Mouse (Mus musculus): ENCODE measurements at regions not wholly inside any gene's neighbourhood (a gene's known extent, or its start where the extent isn't known, plus 50 kb on each side); places are given as distances from the start of the nearest gene placed in this dataset.

DNA sequence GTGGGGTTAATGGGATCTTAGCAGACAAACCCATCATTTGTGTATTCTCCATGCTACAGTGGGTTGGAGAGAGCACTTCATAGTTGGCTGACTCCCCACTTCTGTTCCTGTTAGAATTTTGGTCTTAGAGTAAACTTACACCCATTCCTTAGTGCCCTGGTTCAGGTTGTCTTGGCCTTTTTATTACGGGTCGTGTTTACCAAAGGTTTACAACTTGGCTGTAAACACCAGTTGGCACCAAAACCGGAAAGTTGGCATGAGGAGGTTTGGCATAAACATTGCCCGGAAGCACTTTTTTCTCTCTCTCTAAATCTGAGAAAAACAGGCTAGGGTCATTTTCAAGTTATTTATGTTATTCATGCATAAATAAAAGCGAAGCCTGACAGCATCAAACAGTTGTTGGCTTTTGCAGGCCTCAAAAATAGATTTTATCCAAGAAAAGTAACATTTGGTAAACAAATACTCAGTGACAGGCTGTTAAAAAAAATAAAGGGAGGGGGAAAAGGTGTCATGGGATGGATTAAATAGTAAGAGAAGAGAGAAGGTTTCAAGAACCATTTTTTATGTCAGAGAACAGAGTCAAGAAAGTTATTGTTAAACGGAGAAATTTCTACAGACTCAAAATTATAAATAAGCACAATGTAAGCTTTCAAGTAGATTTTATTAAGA lies 148.0 kb upstream of the Klf6 start:
- no peaks in the 10 kb centered on the region; the same call in 1 of the 2 replicates for H3K4me1 ChIP-seq (ENCODE audit: control insufficient read depth, insufficient read depth, insufficient read length, low read length)
- H3K27ac ChIP-seq (replicated peaks; ENCODE audit: low read depth, low read length) = no peak overlapping the region
- H3K4me3 ChIP-seq (ENCODE audit: insufficient read depth, low read depth, low read length) = no peak overlapping the region

GRCm38 (mm10) chr13:5714191-5714591 lies 147.1 kb upstream of the Klf6 start:
- no peaks in the 10 kb centered on the region; the same call in 1 of the 2 replicates for H3K4me1 ChIP-seq (ENCODE audit: control insufficient read depth, insufficient read depth, insufficient read length, low read length)
- H3K27ac ChIP-seq (replicated peaks; ENCODE audit: low read depth, low read length) = peak overlapping the region; percentile 52
- peak overlapping the region; percentile 46 for H3K4me3 ChIP-seq (ENCODE audit: insufficient read depth, low read depth, low read length)

DNA sequence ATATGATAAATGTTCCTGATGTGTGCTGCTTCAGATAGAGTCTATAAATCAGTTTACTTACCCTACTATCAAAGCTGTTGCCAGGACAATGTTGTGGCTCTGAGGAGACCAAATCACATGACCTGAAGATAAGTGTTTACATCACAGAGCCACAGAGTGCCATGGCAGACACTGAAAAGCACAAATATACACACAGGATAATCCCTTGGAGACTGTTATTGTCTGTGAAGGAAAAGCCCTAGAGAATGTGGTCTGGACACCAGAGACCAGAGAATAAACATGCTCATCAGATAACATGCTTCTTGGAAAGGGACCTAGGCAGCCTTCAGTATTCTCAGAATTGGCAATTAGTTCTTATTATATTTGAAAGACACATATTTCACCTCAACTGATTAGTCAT lies 146.5 kb upstream of the Klf6 start:
- Histone ChIP-seq H3K27ac (replicated peaks; ENCODE audit: low read depth, low read length) (peak overlapping the region; percentile 52), H3K4me3 (ENCODE audit: insufficient read depth, low read depth, low read length) (no peak overlapping the region; the same call in 1 of the 2 replicates), H3K4me1 (ENCODE audit: control insufficient read depth, insufficient read depth, insufficient read length, low read length) (no peaks in the 10 kb centered on the region; the same call in 1 of the 2 replicates)

DNA sequence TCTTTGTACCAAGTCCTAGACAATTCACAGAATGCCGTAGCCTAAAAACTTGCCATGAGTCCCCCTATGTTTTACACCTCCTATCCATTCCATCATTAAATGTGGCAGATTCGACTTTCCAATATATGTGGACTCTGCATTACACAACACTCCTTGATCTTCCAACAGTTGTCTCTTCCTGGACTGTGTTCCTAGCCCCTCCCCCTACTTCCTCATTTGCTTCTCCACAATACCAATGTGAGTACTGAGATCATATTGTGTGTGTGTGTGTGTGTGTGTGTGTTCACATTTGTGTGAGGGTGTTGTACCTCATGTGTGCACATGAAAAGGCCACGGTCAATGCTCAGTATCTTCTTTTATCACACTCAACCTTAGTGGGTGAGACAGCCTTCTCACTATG lies 144.5 kb upstream of the Klf6 start:
- no peak overlapping the region for H3K27ac ChIP-seq (replicated peaks; ENCODE audit: low read depth, low read length)
- H3K4me1 ChIP-seq (ENCODE audit: control insufficient read depth, insufficient read depth, insufficient read length, low read length) = no peaks in the 10 kb centered on the region; the same call in 1 of the 2 replicates
- H3K4me3 ChIP-seq (ENCODE audit: insufficient read depth, low read depth, low read length) = no peak overlapping the region

- no peak overlapping the region for H3K4me3 ChIP-seq (ENCODE audit: insufficient read depth, low read depth, low read length)
- no peak overlapping the region for H3K27ac ChIP-seq (replicated peaks; ENCODE audit: low read depth, low read length)
- H3K4me1 ChIP-seq (ENCODE audit: control insufficient read depth, insufficient read depth, insufficient read length, low read length) = no peaks in the 10 kb centered on the region
Observed at GRCm38 (mm10) chr13:5723319-5723718, 138.0 kb upstream of the Klf6 start.

GRCm38 (mm10) chr13:5724364-5724763 lies 136.9 kb upstream of the Klf6 start:
- Histone ChIP-seq H3K27ac (replicated peaks; ENCODE audit: low read depth, low read length) (no peak overlapping the region), H3K4me1 (ENCODE audit: control insufficient read depth, insufficient read depth, insufficient read length, low read length) (no peaks in the 10 kb centered on the region), H3K4me3 (ENCODE audit: insufficient read depth, low read depth, low read length) (no peak overlapping the region)

GRCm38 (mm10) chr13:5725984-5726383 lies 135.3 kb upstream of the Klf6 start:
- Histone ChIP-seq H3K4me3 (ENCODE audit: insufficient read depth, low read depth, low read length) (no peak overlapping the region), H3K4me1 (ENCODE audit: control insufficient read depth, insufficient read depth, insufficient read length, low read length) (no peaks in the 10 kb centered on the region), H3K27ac (replicated peaks; ENCODE audit: low read depth, low read length) (no peak overlapping the region)

DNA sequence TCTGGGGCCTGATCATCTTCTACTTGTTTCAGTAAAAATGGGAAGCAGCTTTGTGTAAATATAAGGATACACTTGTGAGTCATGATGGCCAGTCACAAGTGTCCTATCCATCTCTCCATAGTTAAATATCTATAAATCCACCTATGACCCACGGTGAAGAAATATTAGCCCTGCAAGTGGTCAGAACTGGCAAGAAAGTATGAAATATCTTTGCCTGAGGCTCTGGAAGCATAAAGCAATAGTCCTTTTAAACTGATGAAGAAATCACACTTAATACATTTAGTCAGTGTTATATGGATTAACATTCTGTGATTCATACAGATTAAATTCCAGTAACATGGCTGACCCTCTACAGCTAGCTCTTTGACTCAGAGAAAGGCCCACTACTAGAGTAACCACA lies 134.8 kb upstream of the Klf6 start:
- no peaks in the 10 kb centered on the region for H3K4me1 ChIP-seq (ENCODE audit: control insufficient read depth, insufficient read depth, insufficient read length, low read length)
- no peak overlapping the region for H3K4me3 ChIP-seq (ENCODE audit: insufficient read depth, low read depth, low read length)
- H3K27ac ChIP-seq (replicated peaks; ENCODE audit: low read depth, low read length) = no peak overlapping the region

DNA sequence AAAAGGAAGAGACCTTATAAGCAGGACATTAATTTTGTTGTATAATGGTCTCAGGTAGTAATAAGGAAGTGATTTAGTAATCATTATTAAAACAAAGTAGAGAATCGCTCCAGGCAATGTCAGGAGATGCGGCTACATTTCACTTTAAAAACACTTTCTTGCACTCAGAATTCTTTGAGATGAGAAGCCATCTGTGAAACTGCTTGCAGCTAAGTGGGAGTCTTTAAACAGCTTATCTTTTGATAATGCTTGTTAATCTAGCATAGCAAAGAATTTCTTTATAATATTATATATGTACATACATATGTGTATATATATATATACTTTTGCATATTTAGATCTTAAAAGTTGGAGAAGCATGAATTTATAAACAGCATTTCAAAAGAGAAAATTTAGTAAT lies 133.1 kb upstream of the Klf6 start:
- Histone ChIP-seq H3K27ac (replicated peaks; ENCODE audit: low read depth, low read length) (no peak overlapping the region), H3K4me3 (ENCODE audit: insufficient read depth, low read depth, low read length) (no peak overlapping the region), H3K4me1 (ENCODE audit: control insufficient read depth, insufficient read depth, insufficient read length, low read length) (no peaks in the 10 kb centered on the region)

GRCm38 (mm10) chr13:5728808-5729207 lies 132.5 kb upstream of the Klf6 start:
- Histone ChIP-seq H3K27ac (replicated peaks; ENCODE audit: low read depth, low read length) (no peak overlapping the region), H3K4me3 (ENCODE audit: insufficient read depth, low read depth, low read length) (no peak overlapping the region), H3K4me1 (ENCODE audit: control insufficient read depth, insufficient read depth, insufficient read length, low read length) (no peaks in the 10 kb centered on the region)

- no peak overlapping the region for H3K4me3 ChIP-seq (ENCODE audit: insufficient read depth, low read depth, low read length)
- no peaks in the 10 kb centered on the region for H3K4me1 ChIP-seq (ENCODE audit: control insufficient read depth, insufficient read depth, insufficient read length, low read length)
- H3K27ac ChIP-seq (replicated peaks; ENCODE audit: low read depth, low read length) = no peak overlapping the region
Observed at GRCm38 (mm10) chr13:5729426-5730068, 131.7 kb upstream of the Klf6 start.

GRCm38 (mm10) chr13:5732206-5732605 lies 129.1 kb upstream of the Klf6 start:
- Histone ChIP-seq H3K4me1 (ENCODE audit: control insufficient read depth, insufficient read depth, insufficient read length, low read length) (no peaks in the 10 kb centered on the region), H3K27ac (replicated peaks; ENCODE audit: low read depth, low read length) (no peak overlapping the region), H3K4me3 (ENCODE audit: insufficient read depth, low read depth, low read length) (no peak overlapping the region)

- no peak overlapping the region for H3K4me3 ChIP-seq (ENCODE audit: insufficient read depth, low read depth, low read length)
- H3K4me1 ChIP-seq (ENCODE audit: control insufficient read depth, insufficient read depth, insufficient read length, low read length) = no peaks in the 10 kb centered on the region
- H3K27ac ChIP-seq (replicated peaks; ENCODE audit: low read depth, low read length) = no peak overlapping the region
Observed at GRCm38 (mm10) chr13:5735027-5735624, 126.2 kb upstream of the Klf6 start.

- H3K4me1 ChIP-seq (ENCODE audit: control insufficient read depth, insufficient read depth, insufficient read length, low read length) = no peaks in the 10 kb centered on the region
- no peak overlapping the region for H3K27ac ChIP-seq (replicated peaks; ENCODE audit: low read depth, low read length)
- H3K4me3 ChIP-seq (ENCODE audit: insufficient read depth, low read depth, low read length) = no peak overlapping the region
Observed at GRCm38 (mm10) chr13:5736472-5736871, 124.8 kb upstream of the Klf6 start.

GRCm38 (mm10) chr13:5737214-5737613 lies 124.1 kb upstream of the Klf6 start:
- no peak overlapping the region for H3K27ac ChIP-seq (replicated peaks; ENCODE audit: low read depth, low read length)
- H3K4me3 ChIP-seq (ENCODE audit: insufficient read depth, low read depth, low read length) = no peak overlapping the region
- no peaks in the 10 kb centered on the region for H3K4me1 ChIP-seq (ENCODE audit: control insufficient read depth, insufficient read depth, insufficient read length, low read length)

DNA sequence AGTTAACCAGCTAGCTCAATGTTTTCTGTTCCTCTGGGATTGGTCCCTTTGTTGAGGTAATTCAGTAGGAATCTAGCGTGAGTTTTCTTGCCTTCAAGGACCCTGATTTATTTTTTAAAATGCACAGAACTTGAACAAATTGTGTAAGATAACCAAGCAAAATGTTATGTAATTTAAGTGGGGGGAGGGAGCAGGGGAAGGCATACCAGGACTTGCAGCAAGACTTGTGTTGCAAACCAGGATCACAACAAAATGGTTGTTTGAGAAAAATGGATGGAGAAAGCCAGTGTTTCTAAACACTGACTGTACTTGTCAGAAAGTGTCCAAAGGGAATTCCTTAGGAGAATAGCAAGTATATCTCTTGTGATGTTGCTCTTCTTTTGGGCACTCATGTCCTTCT lies 120.5 kb upstream of the Klf6 start:
- H3K27ac ChIP-seq (replicated peaks; ENCODE audit: low read depth, low read length) = no peak overlapping the region
- H3K4me1 ChIP-seq (ENCODE audit: control insufficient read depth, insufficient read depth, insufficient read length, low read length) = no peaks in the 10 kb centered on the region
- H3K4me3 ChIP-seq (ENCODE audit: insufficient read depth, low read depth, low read length) = no peak overlapping the region
